Mouse (Mus musculus) midbrain, embryonic 12.5 days (tissue): ENCODE results near the gene Gclm. TPM values are rescaled to one million over a fixed set of nuclear protein-coding genes. Genes with fewer than 3 reads are reported as not detected.
"Not testable (repeated sequence)": the region's sequence is repeated elsewhere in the genome, so short reads cannot be mapped to it uniquely, and the experiment has no call there.

Experiments
- ATAC-seq: fragments of 200-750 bp; cut with Nextera tagmentation; 2 replicates; pipeline ENCODE4 v1.8.0; 2017; ENCODE audit warnings: low read depth, moderate TSS enrichment, moderate library complexity; ENCODE audit not compliant: low FRiP score
- H3K27ac ChIP-seq: fragments of 300-500 bp; sonication (generic); replicated peaks from 2 replicates; pipeline ENCODE4 v1.5.1; 2016; ENCODE audit warnings: mild to moderate bottlenecking
- H3K27me3 ChIP-seq: fragments of 300-500 bp; sonication (generic); 2 replicates; pipeline ENCODE4 v1.6.1; 2016; ENCODE audit warnings: mild to moderate bottlenecking
- H3K36me3 ChIP-seq: fragments of 300-500 bp; sonication (generic); 2 replicates; pipeline ENCODE4 v1.6.1; 2016
- H3K4me1 ChIP-seq: fragments of 300-500 bp; sonication (generic); 2 replicates; pipeline ENCODE4 v1.6.1; 2016
- H3K4me2 ChIP-seq: fragments of 300-500 bp; sonication (generic); replicated peaks from 2 replicates; pipeline ENCODE4 v1.6.1; 2016; ENCODE audit warnings: mild to moderate bottlenecking, moderate library complexity
- H3K4me3 ChIP-seq: fragments of 300-500 bp; sonication (generic); 2 replicates; pipeline ENCODE4 v1.5.1; 2016; ENCODE audit warnings: mild to moderate bottlenecking
- H3K9ac ChIP-seq: fragments of 300-500 bp; sonication (generic); replicated peaks from 2 replicates; pipeline ENCODE4 v1.6.1; 2016; ENCODE audit warnings: mild to moderate bottlenecking, moderate library complexity
- H3K9me3 ChIP-seq: fragments of 300-500 bp; sonication (generic); 2 replicates; pipeline ENCODE4 v1.6.1; 2016; ENCODE audit warnings: mild to moderate bottlenecking
- WGBS: fragments of 180-500 bp; shearing (Covaris S2); methylation state at CpG from one replicate; pipeline ENCODE4 v1.1.7; 2016; 5-methylcytosine and 5-hydroxymethylcytosine counted together
- polyA plus RNA-seq: library from polyadenylated mRNA; unstranded; fragments of >200 nt; fragmentation: Nextera tagmentation; extraction: Ambion mirVana; gene quantifications from 2 replicates; pipeline ENCODE4 v1.2.1, GENCODE M21; 2016

Gene Gclm
- polyA plus RNA-seq, 1 experiment from 2014 or later: 58.3 TPM

DNA sequence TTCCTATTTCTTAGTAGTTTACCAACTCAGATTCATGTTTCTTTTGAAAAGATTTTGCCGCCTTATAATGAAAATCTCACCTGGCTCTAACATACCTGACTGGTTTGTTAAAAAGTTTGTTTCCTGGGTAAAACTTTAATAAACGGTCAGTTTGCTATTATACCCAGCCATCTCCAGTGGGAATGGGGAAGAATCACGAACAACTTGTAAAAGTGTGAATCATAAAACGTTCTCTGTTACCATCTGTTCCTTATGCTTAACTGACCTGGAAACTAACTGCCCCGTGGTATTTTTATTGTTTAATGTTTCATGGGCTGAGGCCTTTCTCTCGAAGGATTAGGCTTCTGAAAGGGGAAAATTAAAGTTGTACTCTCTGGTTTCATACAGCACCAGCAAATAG is 598 bp upstream of the Gclm start:
- H3K9ac ChIP-seq: peak overlapping the region; percentile 21; the same call in 1 of the 2 replicates
- no peaks in the 10 kb centered on the region for H3K27me3 ChIP-seq
- H3K27ac ChIP-seq: no peak overlapping the region
- 50% methylated on average over 6 of the region's 6 CpGs for WGBS
- H3K36me3 ChIP-seq: no peaks in the 10 kb centered on the region
- H3K4me1 ChIP-seq: peaks cover 20% of the 10 kb centered on the region
- H3K4me3 ChIP-seq: peak overlapping the region; percentile 79
- H3K4me2 ChIP-seq: peak overlapping the region; percentile 62
- no peak for ATAC-seq
- no peaks in the 10 kb centered on the region for H3K9me3 ChIP-seq

DNA sequence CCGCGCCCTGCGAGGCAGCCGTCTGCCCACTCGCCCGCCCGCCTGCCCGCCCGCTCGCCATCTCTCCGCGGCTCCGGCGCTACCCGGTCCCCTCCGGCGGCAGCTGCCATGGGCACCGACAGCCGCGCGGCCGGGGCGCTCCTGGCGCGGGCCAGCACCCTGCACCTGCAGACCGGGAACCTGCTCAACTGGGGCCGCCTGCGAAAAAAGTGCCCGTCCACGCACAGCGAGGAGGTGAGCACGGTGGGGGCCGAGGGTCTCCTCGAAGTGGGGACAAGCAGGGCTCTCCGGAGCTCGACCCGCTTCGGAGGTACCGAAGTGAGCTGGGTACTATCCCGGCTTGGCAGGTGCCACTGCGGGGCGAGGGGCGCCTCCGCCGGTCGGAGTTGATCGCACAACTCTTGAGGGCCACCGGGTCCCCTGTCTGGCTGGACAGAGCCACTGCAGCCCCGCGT is 548 bp downstream of the Gclm start:
- H3K9ac ChIP-seq: peak overlapping the region; percentile 78
- H3K27me3 ChIP-seq: no peaks in the 10 kb centered on the region
- H3K9me3 ChIP-seq: no peaks in the 10 kb centered on the region
- H3K36me3 ChIP-seq: no peaks in the 10 kb centered on the region
- under 1% methylated on average over 49 of the region's 50 CpGs for WGBS
- H3K27ac ChIP-seq: peak overlapping the region; percentile 92
- ATAC-seq: peak; percentile 48
- H3K4me1 ChIP-seq: peaks cover 20% of the 10 kb centered on the region
- peak overlapping the region; percentile 62 for H3K4me2 ChIP-seq
- H3K4me3 ChIP-seq: peak overlapping the region; percentile 79

DNA sequence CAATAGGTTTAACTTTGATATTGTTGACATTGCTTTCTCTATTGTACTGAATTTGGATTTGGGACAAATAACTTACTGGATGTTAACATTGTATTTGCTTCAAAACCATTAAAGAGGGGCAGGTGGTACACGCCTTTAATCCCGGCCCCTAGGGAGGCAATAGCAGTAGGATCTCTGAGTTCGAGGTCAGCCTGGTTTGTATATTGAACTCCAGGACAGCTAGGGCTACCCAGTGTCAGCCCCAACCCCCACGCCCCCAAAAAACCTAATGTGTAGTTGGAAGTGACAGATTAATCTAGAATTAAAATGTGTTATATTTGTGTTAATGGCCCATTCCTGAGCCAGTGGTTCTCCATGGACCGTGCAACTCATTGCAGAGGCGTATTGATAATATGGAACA is 1.0 kb downstream of the Gclm start:
- Histone ChIP-seq H3K27ac (peak overlapping the region; percentile 92), H3K4me1 (peaks cover 20% of the 10 kb centered on the region), H3K4me2 (peak overlapping the region; percentile 62), H3K27me3 (no peaks in the 10 kb centered on the region), H3K4me3 (peak overlapping the region; percentile 79), H3K9ac (peak overlapping the region; percentile 78; the same call in 1 of the 2 replicates), H3K36me3 (no peaks in the 10 kb centered on the region), H3K9me3 (no peaks in the 10 kb centered on the region)
- 28% methylated on average over 6 of the region's 6 CpGs for WGBS
- no peak for ATAC-seq

DNA sequence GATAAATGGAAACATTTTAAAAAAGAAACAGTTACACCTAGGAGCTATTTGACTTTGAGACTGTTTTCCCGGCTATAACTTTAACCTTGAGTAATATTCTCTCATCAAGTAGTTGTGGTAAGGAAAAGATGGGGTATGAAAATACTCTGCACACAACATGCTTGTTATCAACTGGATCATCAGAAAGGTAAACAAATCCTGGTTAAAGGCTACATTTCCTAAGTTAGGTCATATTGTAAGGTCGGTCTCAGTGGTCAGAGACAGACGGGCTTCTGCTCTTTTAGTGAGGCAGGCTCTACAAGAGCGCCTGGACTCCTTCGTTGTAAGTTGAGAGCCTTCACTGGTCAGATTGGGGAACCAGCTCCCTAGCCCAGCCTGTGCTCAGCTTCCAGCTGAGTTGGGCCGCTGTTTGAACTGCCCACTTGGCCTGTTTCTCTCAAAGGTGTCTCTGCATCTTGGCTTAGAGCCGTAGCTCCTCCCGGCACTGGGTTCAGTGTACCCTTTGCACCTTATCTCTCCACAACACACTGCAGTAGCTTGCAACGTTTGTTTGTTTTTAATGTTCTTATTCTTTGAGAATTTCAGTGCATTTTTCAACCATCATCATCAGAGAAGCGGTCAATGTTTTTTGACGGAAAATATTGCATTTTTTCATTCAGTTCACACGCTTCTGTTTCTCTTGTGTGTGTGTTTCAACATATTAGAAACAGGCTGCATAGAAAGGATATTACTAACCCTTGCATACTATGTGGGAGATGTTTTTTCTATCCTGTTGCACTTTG is 1.8 kb downstream of the Gclm start:
- Histone ChIP-seq H3K27me3 (no peaks in the 10 kb centered on the region), H3K9me3 (no peaks in the 10 kb centered on the region), H3K4me2 (peak overlapping the region; percentile 62), H3K27ac (no peak overlapping the region), H3K9ac (no peak overlapping the region), H3K4me1 (peaks cover 20% of the 10 kb centered on the region), H3K36me3 (no peaks in the 10 kb centered on the region), H3K4me3 (peak overlapping the region; percentile 79)
- ATAC-seq: no peak
- WGBS: 72% methylated on average over 12 of the region's 12 CpGs

DNA sequence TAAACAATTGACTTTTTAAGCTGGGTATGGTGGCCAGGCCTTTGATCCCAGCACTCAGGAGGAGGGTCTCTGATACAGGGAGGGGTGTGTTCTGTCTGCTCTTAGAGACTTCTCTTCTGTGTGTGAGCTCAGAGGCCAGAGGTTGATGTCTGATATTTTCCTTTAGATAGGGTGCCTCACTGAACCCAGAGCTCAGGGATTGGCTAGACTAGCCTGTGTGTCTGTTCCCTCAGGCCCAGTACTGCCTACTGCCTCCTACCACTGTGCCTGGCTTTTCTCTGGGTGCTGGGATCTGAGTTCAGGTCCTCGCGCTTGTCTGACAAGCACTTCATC is 2.4 kb downstream of the Gclm start:
- no peak for ATAC-seq
- no peak overlapping the region for H3K4me2 ChIP-seq
- WGBS: 96% methylated on average over 2 of the region's 2 CpGs

DNA sequence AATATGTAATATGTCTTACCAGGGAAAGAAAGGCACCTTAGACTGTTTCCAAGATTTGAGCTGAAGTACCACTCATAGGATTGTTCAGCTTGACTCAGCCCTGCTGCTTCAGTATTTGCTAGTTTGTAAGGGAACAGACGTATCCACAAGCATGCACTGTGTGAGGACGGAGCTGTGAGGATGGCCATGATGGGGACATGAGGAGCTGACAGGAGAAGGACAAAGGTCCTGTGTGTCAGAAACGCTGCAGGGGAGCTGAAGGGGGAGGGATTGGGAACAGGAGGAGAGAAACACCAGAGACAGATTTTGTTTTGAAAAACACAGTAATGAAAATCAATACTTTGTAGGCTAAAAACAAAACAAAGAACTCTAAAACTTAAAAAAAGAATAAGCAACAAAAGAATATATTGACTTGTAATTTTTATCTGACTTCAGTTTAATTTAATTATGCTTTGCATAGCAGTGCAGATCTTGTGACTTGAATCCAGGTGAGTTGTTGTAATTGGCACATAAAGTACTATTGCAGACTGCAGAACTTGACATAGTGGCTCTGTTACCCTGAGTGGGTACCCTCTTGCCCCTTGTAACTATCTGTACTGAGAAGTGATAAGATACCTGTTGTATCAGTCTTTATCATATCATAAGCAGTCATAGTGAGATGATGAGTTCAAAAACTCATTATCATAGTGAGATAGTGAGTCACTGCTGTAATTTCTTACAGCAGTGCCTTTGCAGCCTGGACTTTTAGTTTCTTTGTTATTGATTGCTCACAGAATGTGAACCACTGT is 7.3 kb downstream of the Gclm start:
- H3K27ac ChIP-seq: no peak overlapping the region
- H3K36me3 ChIP-seq: peaks cover 5% of the 10 kb centered on the region; the same call in 1 of the 2 replicates
- H3K4me3 ChIP-seq: no peak overlapping the region
- H3K9me3 ChIP-seq: no peaks in the 10 kb centered on the region
- WGBS: 59% methylated on average over 3 of the region's 3 CpGs
- H3K4me1 ChIP-seq: 0 out of 2 replicates have a peak, but pooled peaks cover 3% of the 10 kb centered on the region
- ATAC-seq: no peak
- no peaks in the 10 kb centered on the region for H3K27me3 ChIP-seq
- no peak overlapping the region for H3K9ac ChIP-seq
- no peak overlapping the region for H3K4me2 ChIP-seq

More for the DNA sequence above, 2.4 kb downstream of the Gclm start:
- no peak overlapping the region for H3K27ac ChIP-seq
- H3K9ac ChIP-seq: no peak overlapping the region
- peaks cover 20% of the 10 kb centered on the region for H3K4me1 ChIP-seq
- no peaks in the 10 kb centered on the region for H3K27me3 ChIP-seq
- H3K9me3 ChIP-seq: no peaks in the 10 kb centered on the region
- H3K36me3 ChIP-seq: no peaks in the 10 kb centered on the region
- H3K4me3 ChIP-seq: no peak overlapping the region

DNA sequence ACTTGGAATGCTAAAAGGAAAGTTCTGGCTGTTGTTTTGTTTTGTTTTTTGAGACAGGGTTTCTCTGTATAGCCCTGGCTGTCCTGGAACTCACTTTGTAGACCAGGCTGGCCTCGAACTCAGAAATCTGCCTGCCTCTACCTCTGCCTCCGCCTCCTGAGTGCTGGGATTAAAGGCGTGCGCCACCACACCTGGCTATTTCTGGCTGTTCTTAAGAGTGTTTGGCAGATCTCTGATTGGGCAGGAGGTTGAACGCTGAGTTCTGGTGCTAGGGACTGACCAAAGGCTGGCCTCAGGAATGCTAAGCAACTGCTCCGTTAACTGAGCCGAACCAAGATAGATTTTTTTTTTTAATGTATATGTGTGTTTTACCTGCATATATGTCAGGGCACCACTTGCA is 8.7 kb downstream of the Gclm start:
- not testable (repeated sequence) for H3K4me2 ChIP-seq, H3K9ac ChIP-seq, H3K4me1 ChIP-seq, ATAC-seq, H3K9me3 ChIP-seq, H3K4me3 ChIP-seq, H3K27ac ChIP-seq, H3K27me3 ChIP-seq, H3K36me3 ChIP-seq
- 88% methylated on average over 7 of the region's 7 CpGs for WGBS

DNA sequence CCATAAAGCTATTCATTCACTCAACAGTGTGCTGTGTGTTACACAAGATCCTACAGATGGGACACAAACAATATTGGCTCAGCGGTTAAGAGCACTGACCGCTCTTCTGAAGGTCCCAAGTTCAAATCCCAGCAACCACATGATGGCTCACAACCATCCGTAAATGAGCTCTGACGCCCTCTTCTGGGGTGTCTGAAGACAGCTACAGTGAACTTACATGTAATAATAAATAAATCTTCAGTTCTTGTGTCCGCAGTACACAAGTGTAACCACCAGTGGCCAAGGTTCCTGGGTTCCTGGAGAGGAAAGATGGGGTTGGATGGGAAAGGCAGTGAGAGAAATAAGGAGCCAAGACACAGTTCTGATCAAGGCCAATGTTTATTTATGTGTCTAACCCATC is 24.6 kb downstream of the Gclm start:
- Histone ChIP-seq H3K9me3 (no peaks in the 10 kb centered on the region), H3K4me3 (no peak overlapping the region), H3K4me1 (peaks cover 1% of the 10 kb centered on the region), H3K27ac (no peak overlapping the region), H3K27me3 (no peaks in the 10 kb centered on the region), H3K4me2 (no peak overlapping the region), H3K9ac (no peak overlapping the region), H3K36me3 (0 out of 2 replicates have a peak, but pooled peaks cover 6% of the 10 kb centered on the region)
- no peak for ATAC-seq
- whole genome bisulfite sequencing: 78% methylated on average over 5 of the region's 5 CpGs

DNA sequence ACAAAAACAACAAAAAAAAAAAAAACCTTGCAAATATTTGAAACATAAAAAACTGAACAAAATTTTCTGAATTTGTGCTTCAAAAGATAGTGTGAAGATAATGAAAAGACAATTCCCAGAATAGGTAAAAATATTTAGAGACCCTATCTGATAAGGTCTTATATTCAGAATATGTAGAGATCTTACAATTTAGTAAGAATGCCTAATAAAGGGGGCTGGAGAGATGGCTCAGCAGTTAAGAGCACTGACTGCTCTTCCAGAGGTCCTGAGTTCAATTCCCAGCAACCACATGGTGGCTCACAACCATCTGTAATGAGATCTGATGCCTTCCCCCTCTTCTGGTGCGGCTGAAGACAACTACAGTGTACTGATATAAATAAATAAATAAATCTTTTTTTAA is 27.2 kb downstream of the Gclm start:
- peaks cover 27% of the 10 kb centered on the region for H3K4me1 ChIP-seq
- not testable (repeated sequence) for H3K27ac ChIP-seq, H3K4me2 ChIP-seq, H3K27me3 ChIP-seq, H3K4me3 ChIP-seq, H3K9me3 ChIP-seq, ATAC-seq, H3K9ac ChIP-seq
- peaks cover 22% of the 10 kb centered on the region for H3K36me3 ChIP-seq
- 92% methylated on average over 1 of the region's 1 CpGs for WGBS

DNA sequence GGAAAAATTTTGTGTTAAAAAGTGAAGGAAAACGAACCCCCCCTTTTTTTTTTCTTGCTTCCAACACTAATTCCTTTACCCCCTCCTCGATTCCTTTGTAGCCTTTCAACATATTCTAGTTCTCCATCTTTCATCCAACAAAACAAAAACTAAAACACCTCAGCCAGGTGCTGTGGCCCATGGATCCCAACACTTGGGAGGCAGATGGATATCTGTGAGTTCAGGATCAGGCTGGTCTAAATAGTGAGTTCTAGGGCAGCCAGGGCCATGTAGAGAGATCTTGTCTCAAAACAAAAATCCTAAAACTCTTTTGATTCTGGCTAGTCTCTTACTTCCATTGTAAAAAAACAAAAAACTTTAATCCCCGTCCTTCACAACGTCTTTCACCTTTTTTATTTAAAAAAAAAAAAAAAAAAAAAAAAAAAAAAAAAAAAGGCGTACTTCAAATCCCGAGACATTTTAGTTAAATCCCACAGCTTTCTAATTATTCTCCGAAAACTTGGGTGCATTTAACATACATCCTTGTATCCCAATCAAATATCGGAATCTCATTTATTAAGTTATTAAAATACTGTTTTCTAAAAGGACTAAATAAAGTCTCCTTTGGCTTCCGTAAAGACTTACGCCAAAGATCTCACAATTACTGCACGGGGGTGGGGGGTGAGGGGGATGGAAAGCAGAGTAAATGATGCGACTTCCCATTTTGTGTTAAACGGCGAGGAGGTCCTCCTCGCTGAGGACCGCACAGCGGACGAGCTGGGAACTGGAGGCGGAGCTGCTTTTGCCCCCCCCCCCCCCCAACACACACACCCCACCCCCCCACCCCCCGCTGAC is 28.3 kb downstream of the Gclm start:
- peaks cover 32% of the 10 kb centered on the region for H3K36me3 ChIP-seq
- peak overlapping the region; percentile 41 for H3K4me2 ChIP-seq
- H3K4me3 ChIP-seq: peak overlapping the region; percentile 93
- no peaks in the 10 kb centered on the region for H3K27me3 ChIP-seq
- no peaks in the 10 kb centered on the region for H3K9me3 ChIP-seq
- no peak overlapping the region for H3K9ac ChIP-seq
- ATAC-seq: no peak
- peak overlapping the region; percentile 54; the same call in 1 of the 2 replicates for H3K27ac ChIP-seq
- peaks cover 35% of the 10 kb centered on the region for H3K4me1 ChIP-seq
- WGBS: 10% methylated on average over 19 of the region's 20 CpGs

DNA sequence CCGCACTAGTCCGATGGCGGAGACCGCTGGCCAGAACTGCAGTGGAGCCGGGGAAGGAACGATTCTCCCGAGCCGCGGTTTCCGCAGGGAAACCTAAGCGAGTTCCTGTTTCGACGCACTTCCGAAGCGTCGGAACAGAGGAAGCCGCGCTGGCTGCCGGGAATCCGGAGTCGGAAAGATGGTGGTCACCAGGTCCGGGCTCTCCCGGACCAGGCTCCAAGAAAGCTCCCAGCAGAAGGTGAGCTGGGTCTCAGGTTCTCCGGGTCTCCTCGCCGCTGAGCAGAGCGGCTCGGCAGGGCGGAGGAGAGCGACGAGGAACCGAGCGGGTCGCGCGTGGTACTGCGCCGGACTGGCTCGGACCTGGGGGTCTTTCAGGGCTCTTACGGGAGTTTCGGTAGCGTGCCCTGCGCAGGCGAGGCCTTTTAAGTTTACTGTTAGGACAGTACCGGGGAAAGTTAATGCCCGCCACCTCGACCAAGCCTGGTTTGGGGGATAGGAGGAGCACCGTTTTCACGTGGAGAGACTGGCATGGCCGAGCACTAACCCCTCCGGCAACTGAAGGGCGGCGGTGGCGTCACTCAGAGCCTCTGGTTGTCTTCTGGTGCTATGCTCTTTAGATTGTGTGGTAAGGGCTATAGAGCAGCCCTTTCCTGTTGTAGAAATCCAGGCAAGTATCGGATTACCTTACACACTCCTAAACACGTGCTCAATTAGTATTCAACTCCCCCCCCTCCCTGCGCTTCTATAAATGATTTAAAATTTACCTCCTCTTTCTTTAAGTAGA is 29.1 kb downstream of the Gclm start, which contains the start of gene Dnttip2:
Gene Dnttip2 (plus strand): TSS at position 148 of the 784 bp plus-strand sequence.
- WGBS: under 1% methylated on average over 57 of the region's 57 CpGs

More for the DNA sequence above, 29.1 kb downstream of the Gclm start, which contains the start of gene Dnttip2:
- Histone ChIP-seq H3K27me3 (no peaks in the 10 kb centered on the region), H3K9ac (peak within 1 kb of the TSS; percentile 82), H3K9me3 (no peaks in the 10 kb centered on the region), H3K4me2 (peak within 1 kb of the TSS; percentile 83), H3K4me3 (peak within 1 kb of the TSS; percentile 93), H3K27ac (peak within 1 kb of the TSS; percentile 67), H3K36me3 (peaks cover 40% of the 10 kb centered on the region), H3K4me1 (peaks cover 35% of the 10 kb centered on the region)
- peak; percentile 95 for ATAC-seq
